Mouse (Mus musculus): ENCODE data around the gene Sox5. TPM values are rescaled to one million over a fixed set of nuclear protein-coding genes. Genes with fewer than 3 reads are reported as not detected.
A peak's percentile ranks its signal among the peaks of the same experiment; 100 is the strongest.

The Sox5 gene
- polyA plus RNA-seq, 1 experiment from 2014 or later = 55.3 TPM

DNA sequence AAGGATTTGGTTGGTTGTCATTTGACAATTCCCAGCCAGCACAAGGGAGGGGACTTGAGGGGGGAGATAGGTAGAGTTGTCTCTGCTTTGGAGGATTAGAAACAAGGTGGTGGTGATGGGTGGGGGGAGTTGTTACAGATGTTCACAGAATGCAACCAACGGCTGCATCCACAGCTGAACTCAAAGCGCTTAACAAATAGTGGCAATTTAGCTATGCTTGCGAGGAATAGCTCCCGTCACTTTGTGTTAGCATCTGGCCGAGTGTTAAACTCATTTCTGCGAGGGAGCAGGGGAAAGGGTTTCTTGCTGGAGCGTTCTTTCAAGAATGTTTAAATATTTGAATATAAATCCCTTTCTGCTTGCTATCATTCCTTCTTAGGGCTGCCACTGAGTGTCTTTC lies 921.7 kb downstream of the Sox5 start:
- no peak overlapping the region for H3K4me3 ChIP-seq
- H3K9ac ChIP-seq = no peak overlapping the region
- H3K27ac ChIP-seq = no peak overlapping the region
- H3K4me2 ChIP-seq (replicated peaks) = no peak overlapping the region
- H3K27me3 ChIP-seq = peaks cover 21% of the 10 kb centered on the region
- no peaks in the 10 kb centered on the region for H3K9me3 ChIP-seq
- H3K36me3 ChIP-seq = no peaks in the 10 kb centered on the region
- no peak for ATAC-seq (ENCODE audit: insufficient number of reproducible peaks, insufficient read depth, low FRiP score, low TSS enrichment)
- peaks cover 8% of the 10 kb centered on the region; the same call in 1 of the 2 replicates for H3K4me1 ChIP-seq
- WGBS = 67% methylated on average over 7 of the region's 7 CpGs

DNA sequence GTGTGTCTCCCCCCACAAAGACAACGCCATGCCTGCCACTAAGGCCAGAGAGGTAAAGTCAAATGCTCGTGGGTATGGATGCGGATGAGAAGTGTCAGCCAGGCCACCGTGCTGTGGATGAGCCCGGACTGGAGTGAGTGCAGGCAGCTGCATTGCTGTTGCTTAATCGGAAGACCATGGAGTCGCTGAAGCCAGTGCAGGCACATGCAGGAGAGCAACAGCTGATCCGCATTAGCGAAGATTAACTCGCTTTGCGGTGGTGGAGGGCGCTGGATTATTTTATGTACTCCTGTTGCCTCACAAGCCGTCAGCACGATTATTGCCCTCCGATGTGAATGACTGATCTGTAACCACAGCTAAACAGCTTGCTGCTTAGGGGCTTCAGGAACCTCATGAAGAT lies 922.2 kb downstream of the Sox5 start:
- 0 out of 2 replicates have a peak, but pooled peaks have one; percentile 32 for ATAC-seq (ENCODE audit: insufficient number of reproducible peaks, insufficient read depth, low FRiP score, low TSS enrichment)
- Histone ChIP-seq H3K4me2 (replicated peaks) (no peak overlapping the region), H3K36me3 (no peaks in the 10 kb centered on the region)

DNA sequence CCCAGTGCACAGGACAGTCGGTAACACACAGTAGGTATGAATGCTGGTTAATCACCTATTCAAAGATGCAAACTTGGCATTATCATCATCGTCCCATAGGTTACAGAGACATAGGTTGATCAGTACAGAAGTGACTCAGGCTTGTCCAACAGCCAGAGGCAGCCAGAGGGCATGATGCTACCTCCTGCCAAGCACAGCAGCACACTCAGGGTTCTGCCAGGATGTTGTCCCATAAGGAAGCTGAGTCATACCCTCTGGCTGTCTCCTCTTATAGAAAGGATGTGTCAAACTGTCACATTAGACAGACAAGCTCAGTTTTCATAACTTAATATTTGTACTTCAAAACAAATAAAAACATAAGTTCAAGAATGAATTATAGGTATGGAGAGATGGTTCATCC lies 923.2 kb downstream of the Sox5 start:
- Histone ChIP-seq H3K4me3 (no peak overlapping the region), H3K36me3 (no peaks in the 10 kb centered on the region), H3K27me3 (peaks cover 18% of the 10 kb centered on the region), H3K27ac (no peak overlapping the region), H3K4me2 (replicated peaks) (no peak overlapping the region), H3K4me1 (peaks cover 8% of the 10 kb centered on the region; the same call in 1 of the 2 replicates), H3K9me3 (no peaks in the 10 kb centered on the region), H3K9ac (no peak overlapping the region)
- ATAC-seq (ENCODE audit: insufficient number of reproducible peaks, insufficient read depth, low FRiP score, low TSS enrichment) = no peak
- WGBS = 95% methylated on average over 2 of the region's 2 CpGs

More for the DNA sequence above, 922.2 kb downstream of the Sox5 start:
- Histone ChIP-seq H3K27me3 (peaks cover 21% of the 10 kb centered on the region), H3K4me3 (no peak overlapping the region), H3K9ac (no peak overlapping the region), H3K9me3 (no peaks in the 10 kb centered on the region), H3K4me1 (peaks cover 8% of the 10 kb centered on the region; the same call in 1 of the 2 replicates), H3K27ac (no peak overlapping the region)
- WGBS = 61% methylated on average over 15 of the region's 15 CpGs

DNA sequence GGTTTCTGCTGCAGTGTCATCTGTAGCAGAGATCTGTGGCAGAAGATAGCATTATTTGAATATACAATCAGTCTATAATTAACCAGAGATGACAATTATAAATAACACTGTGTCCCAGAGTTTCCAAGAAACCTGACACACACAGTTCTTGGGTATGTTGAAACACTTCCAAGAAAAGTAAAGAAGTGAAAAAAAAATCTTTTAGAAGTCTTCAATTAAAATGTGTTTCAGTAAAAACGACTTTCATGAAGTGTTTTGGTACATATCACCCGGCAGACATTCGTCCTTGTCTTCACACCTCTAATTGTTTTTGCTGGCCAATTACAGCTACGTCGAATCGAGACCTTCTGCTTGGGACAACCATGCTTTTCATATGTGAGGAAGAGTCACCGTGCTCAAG lies 924.4 kb downstream of the Sox5 start:
- no peak overlapping the region for H3K27ac ChIP-seq
- no peak overlapping the region for H3K4me3 ChIP-seq
- H3K9ac ChIP-seq = no peak overlapping the region
- ATAC-seq (ENCODE audit: insufficient number of reproducible peaks, insufficient read depth, low FRiP score, low TSS enrichment) = no peak
- WGBS = 85% methylated on average over 7 of the region's 7 CpGs
- no peaks in the 10 kb centered on the region for H3K36me3 ChIP-seq
- H3K4me1 ChIP-seq = peaks cover 8% of the 10 kb centered on the region; the same call in 1 of the 2 replicates
- no peak overlapping the region for H3K4me2 ChIP-seq (replicated peaks)
- no peaks in the 10 kb centered on the region for H3K9me3 ChIP-seq
- H3K27me3 ChIP-seq = peaks cover 16% of the 10 kb centered on the region

DNA sequence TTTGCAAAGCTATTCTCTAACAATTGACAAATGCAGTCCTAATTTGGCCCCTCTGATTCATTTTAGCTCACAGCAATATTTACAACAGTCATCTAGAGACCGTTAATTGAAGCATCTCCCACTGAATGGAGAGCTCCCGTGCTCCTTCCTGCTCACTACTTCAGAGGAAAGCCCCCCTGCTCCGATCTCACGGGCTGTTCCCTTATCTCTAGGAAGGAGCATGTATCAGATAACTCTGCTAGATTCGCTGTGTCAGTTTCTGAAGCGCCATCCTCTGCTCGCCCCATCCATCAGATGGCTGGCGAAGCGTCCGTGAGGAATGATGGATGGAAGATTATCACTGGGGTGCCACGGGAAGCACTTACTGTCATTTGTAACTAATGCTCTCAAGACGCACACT lies 926.4 kb downstream of the Sox5 start:
- Histone ChIP-seq H3K4me3 (no peak overlapping the region), H3K27me3 (peaks cover 17% of the 10 kb centered on the region), H3K36me3 (no peaks in the 10 kb centered on the region), H3K9me3 (no peaks in the 10 kb centered on the region), H3K27ac (no peak overlapping the region), H3K9ac (no peak overlapping the region), H3K4me1 (peaks cover 8% of the 10 kb centered on the region; the same call in 1 of the 2 replicates), H3K4me2 (replicated peaks) (no peak overlapping the region)
- 64% methylated on average over 12 of the region's 12 CpGs for WGBS
- ATAC-seq (ENCODE audit: insufficient number of reproducible peaks, insufficient read depth, low FRiP score, low TSS enrichment) = no peak

DNA sequence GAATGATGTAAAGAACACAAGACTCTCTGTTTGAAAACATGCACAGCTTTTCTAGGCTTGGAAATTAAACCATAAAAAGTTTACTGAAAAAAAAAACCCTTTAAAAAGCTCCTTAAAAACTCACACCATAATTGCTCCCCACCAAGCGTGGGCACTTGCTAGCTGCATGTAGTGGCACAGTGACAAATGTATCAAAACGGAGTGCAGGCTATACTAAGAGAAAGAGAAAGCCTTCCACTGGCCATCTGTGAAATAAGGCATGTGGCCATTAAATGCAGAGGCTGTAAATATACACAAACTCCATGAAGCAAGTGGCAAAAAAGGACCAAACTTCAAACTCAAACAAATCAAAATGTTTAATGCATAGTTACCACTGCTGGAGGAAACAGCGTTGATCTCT lies 927.7 kb downstream of the Sox5 start:
- H3K9ac ChIP-seq = no peak overlapping the region
- H3K27me3 ChIP-seq = peaks cover 17% of the 10 kb centered on the region
- 86% methylated on average over 3 of the region's 3 CpGs for WGBS
- H3K4me1 ChIP-seq = 0 out of 2 replicates have a peak, but pooled peaks cover under 1% of the 10 kb centered on the region
- no peak for ATAC-seq (ENCODE audit: insufficient number of reproducible peaks, insufficient read depth, low FRiP score, low TSS enrichment)
- no peak overlapping the region for H3K4me2 ChIP-seq (replicated peaks)
- no peak overlapping the region for H3K27ac ChIP-seq
- no peaks in the 10 kb centered on the region for H3K9me3 ChIP-seq
- H3K4me3 ChIP-seq = no peak overlapping the region
- H3K36me3 ChIP-seq = no peaks in the 10 kb centered on the region

DNA sequence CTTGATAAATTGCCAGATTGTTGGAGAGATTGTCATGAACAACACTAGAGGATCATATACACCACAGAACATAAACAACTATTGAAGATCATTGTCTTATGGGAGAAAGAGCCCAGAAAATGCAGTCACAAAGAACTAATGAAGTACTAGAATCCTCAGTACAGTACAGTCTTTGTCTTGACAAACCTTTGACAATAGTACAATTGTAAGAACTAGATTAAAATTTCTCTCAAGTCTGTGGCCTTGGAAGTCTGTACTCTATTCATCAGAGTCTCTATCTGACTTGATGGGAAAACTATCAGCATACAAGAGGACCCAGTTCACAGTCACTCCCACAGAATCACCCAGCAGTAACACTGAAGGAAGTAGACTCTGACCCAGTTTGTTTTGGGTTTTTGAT lies 936.0 kb downstream of the Sox5 start:
- Histone ChIP-seq H3K9me3 (no peaks in the 10 kb centered on the region), H3K4me3 (no peak overlapping the region), H3K4me1 (no peaks in the 10 kb centered on the region), H3K36me3 (no peaks in the 10 kb centered on the region), H3K9ac (no peak overlapping the region), H3K27me3 (peaks cover 31% of the 10 kb centered on the region), H3K27ac (no peak overlapping the region), H3K4me2 (replicated peaks) (no peak overlapping the region)
- ATAC-seq (ENCODE audit: insufficient number of reproducible peaks, insufficient read depth, low FRiP score, low TSS enrichment) = no peak

DNA sequence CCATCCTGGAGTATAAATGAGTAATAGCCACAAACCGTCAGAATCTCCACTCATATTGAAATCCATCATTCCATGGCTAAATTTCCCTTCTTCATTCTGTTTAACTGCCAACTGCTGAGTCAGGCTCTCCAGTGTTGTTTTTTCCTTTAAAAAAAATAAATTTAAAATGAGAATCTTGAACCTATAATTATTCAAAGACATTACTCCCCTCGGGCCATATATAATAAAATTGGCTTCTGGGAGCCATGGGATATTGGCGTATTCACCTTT lies 937.1 kb downstream of the Sox5 start:
- Histone ChIP-seq H3K27ac (no peak overlapping the region), H3K9ac (no peak overlapping the region), H3K36me3 (no peaks in the 10 kb centered on the region), H3K27me3 (peaks cover 35% of the 10 kb centered on the region), H3K4me3 (no peak overlapping the region), H3K4me2 (replicated peaks) (no peak overlapping the region), H3K4me1 (no peaks in the 10 kb centered on the region), H3K9me3 (no peaks in the 10 kb centered on the region)
- ATAC-seq (ENCODE audit: insufficient number of reproducible peaks, insufficient read depth, low FRiP score, low TSS enrichment) = no peak
- 76% methylated on average over 3 of the region's 3 CpGs for WGBS

DNA sequence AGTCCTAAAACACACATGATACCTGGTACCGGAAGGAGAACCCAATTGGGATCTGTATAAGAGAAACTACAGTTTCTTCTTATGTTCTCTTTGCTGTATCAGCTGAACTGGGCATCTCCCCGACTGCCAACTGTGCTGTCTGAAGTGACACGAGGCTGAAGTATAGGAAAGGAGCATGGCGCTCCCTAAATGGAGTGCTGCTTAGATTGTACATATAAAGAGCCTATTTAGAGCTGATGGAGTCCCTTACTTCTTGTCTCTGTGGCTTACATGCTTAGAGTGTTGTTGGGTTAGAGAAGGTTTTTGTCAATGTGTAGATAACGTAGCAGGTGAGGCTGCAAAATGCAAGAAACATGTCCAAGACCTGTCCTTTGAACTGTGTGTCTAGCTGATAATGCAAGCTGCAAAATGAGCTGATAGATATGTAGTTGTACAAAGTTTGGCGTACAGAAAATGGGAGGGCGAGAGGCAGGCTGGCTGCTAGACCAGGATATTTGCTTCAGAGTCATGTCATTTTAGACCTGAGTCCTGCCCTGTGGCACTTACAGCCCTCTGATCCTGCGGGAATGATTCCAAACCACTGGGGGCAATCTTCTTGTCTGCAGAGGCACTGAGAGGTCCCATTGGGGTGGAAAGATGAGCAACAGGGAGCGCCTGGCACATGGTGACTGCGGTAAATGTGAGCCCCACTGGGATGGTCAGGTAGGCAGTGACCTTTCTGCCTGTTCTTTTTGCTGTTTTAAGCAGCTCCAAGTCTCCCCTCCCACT lies 937.7 kb downstream of the Sox5 start:
- Histone ChIP-seq H3K36me3 (no peaks in the 10 kb centered on the region), H3K4me1 (no peaks in the 10 kb centered on the region), H3K27me3 (peaks cover 35% of the 10 kb centered on the region), H3K27ac (no peak overlapping the region), H3K4me2 (replicated peaks) (no peak overlapping the region), H3K9me3 (no peaks in the 10 kb centered on the region), H3K4me3 (no peak overlapping the region), H3K9ac (no peak overlapping the region)
- no peak for ATAC-seq (ENCODE audit: insufficient number of reproducible peaks, insufficient read depth, low FRiP score, low TSS enrichment)
- WGBS = 87% methylated on average over 10 of the region's 10 CpGs

DNA sequence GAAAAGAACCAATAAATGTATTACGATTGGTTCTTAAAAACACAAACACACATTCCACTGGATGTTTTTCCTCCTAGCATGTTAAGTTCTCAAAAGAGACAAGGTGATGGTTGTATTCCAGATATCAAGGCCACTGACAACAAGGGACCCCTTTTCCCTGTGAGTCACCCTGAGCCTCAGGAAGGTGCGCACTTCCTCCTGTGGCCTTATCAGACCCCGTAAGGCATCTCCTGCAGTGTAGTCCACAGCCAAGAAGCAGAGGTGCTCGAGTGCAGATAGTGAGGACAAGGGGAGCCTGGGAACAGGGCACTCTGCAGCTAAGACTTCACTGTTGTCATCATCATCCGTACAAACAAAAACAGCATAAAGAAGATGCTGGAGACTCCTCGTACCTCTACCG lies 939.8 kb downstream of the Sox5 start:
- Histone ChIP-seq H3K9ac (no peak overlapping the region), H3K4me1 (0 out of 2 replicates have a peak, but pooled peaks cover 3% of the 10 kb centered on the region), H3K4me2 (replicated peaks) (no peak overlapping the region), H3K36me3 (no peaks in the 10 kb centered on the region), H3K27me3 (peaks cover 41% of the 10 kb centered on the region), H3K4me3 (no peak overlapping the region), H3K9me3 (no peaks in the 10 kb centered on the region), H3K27ac (no peak overlapping the region)
- no peak for ATAC-seq (ENCODE audit: insufficient number of reproducible peaks, insufficient read depth, low FRiP score, low TSS enrichment)
- 89% methylated on average over 7 of the region's 7 CpGs for WGBS

DNA sequence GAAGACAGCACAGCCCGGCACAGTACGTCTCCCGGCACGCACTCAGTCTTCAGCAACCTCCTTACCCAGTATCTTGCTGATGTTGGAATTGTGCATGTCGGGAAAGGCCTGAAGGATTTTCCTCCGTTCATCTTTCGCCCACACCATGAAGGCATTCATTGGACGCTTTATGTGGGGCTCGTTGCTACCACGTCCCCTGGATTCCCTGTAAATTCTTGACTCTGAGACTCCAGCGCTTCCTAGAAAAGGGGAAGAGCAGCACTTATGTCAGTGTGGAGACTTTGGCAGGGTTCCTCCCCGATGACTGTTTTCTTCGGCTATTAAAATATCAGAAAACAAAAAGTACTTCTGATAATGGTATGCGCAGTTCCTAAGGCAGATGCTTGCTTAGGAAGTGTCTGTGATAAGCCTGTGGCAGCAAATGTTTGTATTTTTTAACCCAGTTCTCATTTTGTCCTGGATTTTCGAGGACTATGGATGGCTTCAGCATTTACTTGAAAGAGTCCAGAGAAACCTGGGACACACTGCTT lies 940.6 kb downstream of the Sox5 start:
- Histone ChIP-seq H3K9ac (no peak overlapping the region), H3K27me3 (peaks cover 45% of the 10 kb centered on the region), H3K9me3 (no peaks in the 10 kb centered on the region), H3K36me3 (no peaks in the 10 kb centered on the region), H3K4me2 (replicated peaks) (no peak overlapping the region), H3K4me1 (peaks cover 6% of the 10 kb centered on the region; the same call in 1 of the 2 replicates), H3K4me3 (no peak overlapping the region), H3K27ac (no peak overlapping the region)
- 90% methylated on average over 15 of the region's 15 CpGs for WGBS
- ATAC-seq (ENCODE audit: insufficient number of reproducible peaks, insufficient read depth, low FRiP score, low TSS enrichment) = no peak

DNA sequence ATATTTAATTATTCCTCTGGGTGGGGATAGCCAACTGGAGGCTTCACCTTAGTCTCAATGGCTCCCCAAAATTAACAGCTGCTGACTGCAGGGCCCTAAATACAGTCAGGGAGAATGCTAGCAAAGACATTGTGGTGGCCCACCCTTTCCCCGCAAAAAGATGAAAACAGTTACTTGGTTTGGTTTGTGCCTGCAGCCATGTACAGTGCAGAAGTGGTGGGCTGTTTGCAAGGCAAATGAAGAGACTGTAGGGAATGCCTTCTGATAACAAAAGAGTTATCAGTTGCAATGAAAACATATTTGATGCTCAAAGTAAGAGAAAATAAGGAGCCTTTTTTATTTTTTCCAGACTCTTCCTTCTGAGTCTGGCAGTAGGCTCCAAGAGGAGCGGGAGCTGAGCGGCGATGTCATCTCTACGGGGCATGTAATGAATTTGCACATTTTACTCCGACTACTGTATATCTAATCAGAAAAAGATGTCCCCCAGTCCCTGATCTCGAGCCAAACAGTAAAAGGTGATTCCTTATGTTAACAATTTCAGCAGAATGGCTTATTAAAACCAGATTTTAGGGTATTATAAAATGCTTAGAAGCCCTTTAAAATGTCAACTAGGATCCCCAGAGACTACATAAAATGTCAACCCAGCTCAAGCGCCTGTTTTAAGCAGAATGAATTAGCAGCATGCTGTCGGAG lies 943.2 kb downstream of the Sox5 start:
- Histone ChIP-seq H3K9ac (no peak overlapping the region), H3K4me3 (no peak overlapping the region), H3K27ac (no peak overlapping the region), H3K4me1 (peaks cover 14% of the 10 kb centered on the region; the same call in 1 of the 2 replicates), H3K4me2 (replicated peaks) (no peak overlapping the region), H3K36me3 (no peaks in the 10 kb centered on the region), H3K27me3 (peaks cover 55% of the 10 kb centered on the region), H3K9me3 (no peaks in the 10 kb centered on the region)
- 30% methylated on average over 9 of the region's 9 CpGs for WGBS
- ATAC-seq (ENCODE audit: insufficient number of reproducible peaks, insufficient read depth, low FRiP score, low TSS enrichment) = no peak

All from embryonic facial prominence, embryonic 12.5 days (tissue).